Mouse (Mus musculus) kidney, adult 8-10 months (tissue): ENCODE results near the gene Snx29.

Experiments
- DNase-seq, 2 experiments: peaks; one replicate each; pipeline ENCODE4 v3.0.0; 2022

Gene Snx29

GRCm38 (mm10) chr16:11694386-11694785 is 371.7 kb downstream of the Snx29 start:
- no peak for DNase-seq

- DNase-seq: no peak
These were observed 374.1 kb downstream of the Snx29 start for GRCm38 (mm10) chr16:11696767-11697166.

GRCm38 (mm10) chr16:11697710-11698357 is 375.1 kb downstream of the Snx29 start:
- DNase-seq: no peak

GRCm38 (mm10) chr16:11701579-11701978 is 378.9 kb downstream of the Snx29 start:
- no peak for DNase-seq

GRCm38 (mm10) chr16:11704096-11704495 is 381.4 kb downstream of the Snx29 start:
- peak in 1 of 2 experiments; percentile 19 for DNase-seq

- DNase-seq: no peak
These were observed 382.7 kb downstream of the Snx29 start for GRCm38 (mm10) chr16:11705456-11705855.

GRCm38 (mm10) chr16:11708097-11708496 is 385.4 kb downstream of the Snx29 start:
- no peak for DNase-seq

GRCm38 (mm10) chr16:11709382-11709781 is 386.7 kb downstream of the Snx29 start:
- no peak for DNase-seq

GRCm38 (mm10) chr16:11709999-11710667 is 387.4 kb downstream of the Snx29 start:
- DNase-seq: no peak

- no peak for DNase-seq
These were observed 390.7 kb downstream of the Snx29 start for GRCm38 (mm10) chr16:11713265-11713865.

GRCm38 (mm10) chr16:11716932-11717331 is 394.2 kb downstream of the Snx29 start:
- DNase-seq: no peak

GRCm38 (mm10) chr16:11725901-11726300 is 403.2 kb downstream of the Snx29 start:
- DNase-seq: no peak

GRCm38 (mm10) chr16:11727331-11727730 is 404.6 kb downstream of the Snx29 start:
- DNase-seq: no peak

GRCm38 (mm10) chr16:11728131-11728530 is 405.4 kb downstream of the Snx29 start:
- no peak for DNase-seq

GRCm38 (mm10) chr16:11728627-11729026 is 405.9 kb downstream of the Snx29 start:
- no peak for DNase-seq

- no peak for DNase-seq
These were observed 406.4 kb downstream of the Snx29 start for GRCm38 (mm10) chr16:11729111-11729510.

- DNase-seq: no peak
These were observed 407.1 kb downstream of the Snx29 start for GRCm38 (mm10) chr16:11729815-11730214.

GRCm38 (mm10) chr16:11731014-11731535 is 408.4 kb downstream of the Snx29 start:
- DNase-seq: no peak

GRCm38 (mm10) chr16:11738341-11738740 is 415.6 kb downstream of the Snx29 start:
- DNase-seq: peak in 1 of 2 experiments; percentile 16

GRCm38 (mm10) chr16:11741951-11742350 is 419.2 kb downstream of the Snx29 start:
- no peak for DNase-seq

GRCm38 (mm10) chr16:11742351-11742750 is 419.6 kb downstream of the Snx29 start:
- no peak for DNase-seq

- no peak for DNase-seq
These were observed 420.3 kb downstream of the Snx29 start for GRCm38 (mm10) chr16:11743013-11743412.

GRCm38 (mm10) chr16:11743724-11744123 is 421.0 kb downstream of the Snx29 start:
- no peak for DNase-seq

- DNase-seq: no peak
These were observed 423.3 kb downstream of the Snx29 start for GRCm38 (mm10) chr16:11746036-11746435.
